In the genomic region with DNA sequence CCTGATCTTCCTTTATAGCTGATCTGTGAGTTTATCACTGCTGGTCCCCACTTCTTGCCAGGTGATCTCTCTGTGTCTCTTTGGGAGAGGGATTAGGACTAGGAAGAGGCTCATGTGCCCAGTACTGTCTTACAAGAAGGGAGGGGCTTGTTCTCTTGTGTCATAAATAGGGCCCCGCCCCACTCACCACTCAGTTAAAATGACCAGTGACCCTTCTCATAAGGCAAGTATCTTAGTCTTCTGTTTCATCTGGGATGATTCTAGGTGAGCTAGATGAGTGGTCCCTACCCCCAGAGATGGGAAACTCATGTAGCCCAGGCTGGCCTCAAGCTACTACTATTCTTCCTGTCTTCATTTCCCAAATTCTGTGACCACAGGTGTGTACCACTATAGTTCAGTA, we compare ENCODE assay signal across 11 mouse cellular contexts. TPM values are rescaled to one million over a fixed set of nuclear protein-coding genes. Genes with fewer than 3 reads are reported as not detected.
A peak's percentile ranks its signal among the peaks of the same experiment; 100 is the strongest.
DNase-seq lines count a peak whose midpoint lies in the region; ATAC-seq lines count a peak whose summit lies in the region.
"Had no signal": no experiment of that assay in that cellular context is flagged by ENCODE, and none has a peak within 500 bp of the region (broad histone marks: within the 10 kb centered on the region; RNA-seq: fewer than 3 reads in every experiment).

A gene (minus strand): TSS at position 101 of the 400 bp plus-strand sequence.

- no peak for ATAC-seq in forebrain, embryonic 11.5 days (replicated peaks; ENCODE audit: low FRiP score)
- ATAC-seq in forebrain, embryonic 12.5 days (ENCODE audit: low FRiP score) = no peak
- no peak for ATAC-seq in neural tube, embryonic 12.5 days (ENCODE audit: low FRiP score, low read depth)
- no peak for ATAC-seq in neutrophil, adult 5-6 weeks (ENCODE audit: extremely low read depth, insufficient number of reproducible peaks, low FRiP score, poor library complexity, severe bottlenecking)
- ATAC-seq in erythroblast, adult 5-6 weeks (replicated peaks; ENCODE audit: low FRiP score, poor library complexity, severe bottlenecking) = no peak
- ATAC-seq: activated CD4-positive, CD25-positive, alpha-beta regulatory T cell, adult 4 months had no signal

- no peaks in the 10 kb centered on the region for H3K36me3 ChIP-seq in forebrain, embryonic 11.5 days (ENCODE audit: control insufficient read depth, insufficient read depth, low read length)
- H3K36me3 ChIP-seq in forebrain, embryonic 12.5 days (replicated peaks) = no peaks in the 10 kb centered on the region
- no peaks in the 10 kb centered on the region for H3K36me3 ChIP-seq in neural tube, embryonic 12.5 days

- H3K4me2 ChIP-seq in forebrain, embryonic 11.5 days (ENCODE audit: low read depth, low read length, severe bottlenecking) = no peak within 1 kb of the TSS
- H3K4me2 ChIP-seq in forebrain, embryonic 12.5 days = no peak within 1 kb of the TSS
- H3K4me2 ChIP-seq in neural tube, embryonic 12.5 days (replicated peaks) = no peak within 1 kb of the TSS

- peaks cover 2% of the 10 kb centered on the region; the same call in 1 of the 2 replicates for H3K4me1 ChIP-seq in forebrain, embryonic 11.5 days (replicated peaks; ENCODE audit: control insufficient read depth, insufficient read depth, low read length)
- H3K4me1 ChIP-seq in forebrain, embryonic 12.5 days = peaks cover 29% of the 10 kb centered on the region
- H3K4me1 ChIP-seq in neural tube, embryonic 12.5 days = peaks cover 21% of the 10 kb centered on the region

- peak; percentile 5 for DNase-seq in forebrain, embryonic 11.5 days (ENCODE audit: low spot score)
- DNase-seq in neural tube, embryonic 10.5 days (ENCODE audit: extremely low spot score, low spot score) = no peak
- no peak for DNase-seq in gastrocnemius, postnatal 36 days
- DNase-seq in layer of hippocampus, adult 9-10 months (ENCODE audit: low spot score) = no peak

- intact Hi-C loops in gastrocnemius, postnatal 36 days (cut with DNase I) = no loop called here

- no peak within 1 kb of the TSS for H3K9ac ChIP-seq in forebrain, embryonic 11.5 days (ENCODE audit: low read length)
- H3K9ac ChIP-seq in forebrain, embryonic 12.5 days = no peak within 1 kb of the TSS
- no peak within 1 kb of the TSS for H3K9ac ChIP-seq in neural tube, embryonic 12.5 days
- H3K9ac ChIP-seq: liver, embryonic 14.5 days had no signal

- 94% methylated on average over 1 of the region's 1 CpGs for WGBS in forebrain, embryonic 11.5 days
- WGBS in forebrain, embryonic 12.5 days = 96% methylated on average over 1 of the region's 1 CpGs
- WGBS in neural tube, embryonic 12.5 days = 100% methylated on average over 1 of the region's 1 CpGs

- no peaks in the 10 kb centered on the region; the same call in 1 of the 2 replicates for H3K27me3 ChIP-seq in forebrain, embryonic 11.5 days (ENCODE audit: control insufficient read depth, insufficient read depth, low read length)
- peaks cover 8% of the 10 kb centered on the region; the same call in 1 of the 2 replicates for H3K27me3 ChIP-seq in forebrain, embryonic 12.5 days
- H3K27me3 ChIP-seq in neural tube, embryonic 12.5 days (replicated peaks) = no peaks in the 10 kb centered on the region

- no peaks in the 10 kb centered on the region for H3K9me3 ChIP-seq in forebrain, embryonic 11.5 days (ENCODE audit: control insufficient read depth, low read length)
- H3K9me3 ChIP-seq in forebrain, embryonic 12.5 days = no peaks in the 10 kb centered on the region
- no peaks in the 10 kb centered on the region for H3K9me3 ChIP-seq in neural tube, embryonic 12.5 days

- H3K4me3 ChIP-seq in forebrain, embryonic 11.5 days (ENCODE audit: low read depth, low read length) = no peak within 1 kb of the TSS
- H3K4me3 ChIP-seq in forebrain, embryonic 12.5 days (replicated peaks) = no peak within 1 kb of the TSS
- no peak within 1 kb of the TSS for H3K4me3 ChIP-seq in neural tube, embryonic 12.5 days
- H3K4me3 ChIP-seq: myocyte had no signal

- H3K27ac ChIP-seq in forebrain, embryonic 11.5 days (ENCODE audit: low read depth, low read length) = no peak within 1 kb of the TSS
- no peak within 1 kb of the TSS for H3K27ac ChIP-seq in forebrain, embryonic 12.5 days
- no peak within 1 kb of the TSS for H3K27ac ChIP-seq in neural tube, embryonic 12.5 days
- H3K27ac ChIP-seq: liver, embryonic 14.5 days had no signal

RNA-seq across cellular contexts. Expression of the gene that starts here (rescaled TPM):
- polyA plus RNA-seq in forebrain, embryonic 11.5 days (2014; fragmentation: Nextera tagmentation; extraction: Ambion mirVana) = 3.0 and 3.8 TPM in 2 replicates
- 7.6 and 8.8 TPM in 2 replicates for polyA plus RNA-seq in forebrain, embryonic 12.5 days (2016; fragmentation: Nextera tagmentation; extraction: Ambion mirVana)
- polyA plus RNA-seq in neural tube, embryonic 12.5 days (2016; fragmentation: Nextera tagmentation; extraction: Ambion mirVana) = 10.7 and 11.6 TPM in 2 replicates
- 10 to 100 TPM; 18.6 to 20.6 TPM for total RNA-seq in gastrocnemius, postnatal 36 days (2021)
- total RNA-seq in neutrophil, adult 5-6 weeks (2017) = 26.2 and 29.1 TPM in 2 replicates
- 2.5 and 11.3 TPM in 2 replicates for total RNA-seq in erythroblast, adult 5-6 weeks (2015; ENCODE audit: low replicate concordance)
- 4.5 and 6.7 TPM in 2 replicates for total RNA-seq in erythroblast, adult 5-6 weeks (2017; ENCODE audit: low replicate concordance)
